Mouse (Mus musculus): ENCODE results near the gene Ppp4c. TPM values are rescaled to one million over a fixed set of nuclear protein-coding genes. Genes with fewer than 3 reads are reported as not detected.

Ppp4c gene
- 75.4 and 77.7 TPM in 2 replicates for polyA plus RNA-seq (2012; rRNA removed)

- TF ChIP-seq POLR2A (IDR thresholded peaks at IDR 0.05; ENCODE audit: extremely low read depth, insufficient read depth, low read length) (peak; percentile 84), CTCF (IDR thresholded peaks at IDR 0.05; ENCODE audit: extremely low read depth, insufficient read depth, low read length) (no peak)
- Histone ChIP-seq H3K4me1 (ENCODE audit: control insufficient read depth, insufficient read depth, low read length) (peaks cover 2% of the 10 kb centered on the region; the same call in 1 of the 2 replicates), H3K27ac (ENCODE audit: insufficient read depth, low read length) (peak within 1 kb of the TSS; percentile 19; the same call in 1 of the 2 replicates), H3K4me3 (ENCODE audit: insufficient read depth, low read length) (peak within 1 kb of the TSS; percentile 75)
Measured at GRCm38 (mm10) chr7:126791851-126792720, at the start of gene Ppp4c. Gene Ppp4c, minus strand, starts transcription at chr7:126792496.

GRCm38 (mm10) chr7:126833294-126833693, 41.0 kb upstream of the Ppp4c start:
- H3K4me3 ChIP-seq (ENCODE audit: insufficient read depth, low read length) = no peak overlapping the region
- no peaks in the 10 kb centered on the region for H3K4me1 ChIP-seq (ENCODE audit: control insufficient read depth, insufficient read depth, low read length)
- TF ChIP-seq CTCF (IDR thresholded peaks at IDR 0.05; ENCODE audit: extremely low read depth, insufficient read depth, low read length) (no peak), POLR2A (IDR thresholded peaks at IDR 0.05; ENCODE audit: extremely low read depth, insufficient read depth, low read length) (no peak)
- no peak overlapping the region for H3K27ac ChIP-seq (ENCODE audit: insufficient read depth, low read length)

- H3K4me1 ChIP-seq (ENCODE audit: control insufficient read depth, insufficient read depth, low read length) = no peaks in the 10 kb centered on the region
- no peak overlapping the region for H3K27ac ChIP-seq (ENCODE audit: insufficient read depth, low read length)
- TF ChIP-seq CTCF (IDR thresholded peaks at IDR 0.05; ENCODE audit: extremely low read depth, insufficient read depth, low read length) (peak; percentile 80), POLR2A (IDR thresholded peaks at IDR 0.05; ENCODE audit: extremely low read depth, insufficient read depth, low read length) (no peak)
- H3K4me3 ChIP-seq (ENCODE audit: insufficient read depth, low read length) = no peak overlapping the region
Measured at GRCm38 (mm10) chr7:126832036-126832598, 39.8 kb upstream of the Ppp4c start.

- Histone ChIP-seq H3K27ac (ENCODE audit: insufficient read depth, low read length) (no peak within 1 kb of the TSS), H3K4me3 (ENCODE audit: insufficient read depth, low read length) (no peak within 1 kb of the TSS), H3K4me1 (ENCODE audit: control insufficient read depth, insufficient read depth, low read length) (no peaks in the 10 kb centered on the region)
- TF ChIP-seq POLR2A (IDR thresholded peaks at IDR 0.05; ENCODE audit: extremely low read depth, insufficient read depth, low read length) (no peak), CTCF (IDR thresholded peaks at IDR 0.05; ENCODE audit: extremely low read depth, insufficient read depth, low read length) (no peak)
Measured at GRCm38 (mm10) chr7:126831539-126831938, 39.2 kb upstream of the Ppp4c start, which contains the start of gene 4930451I11Rik. Gene 4930451I11Rik, minus strand, starts transcription at chr7:126831639.

GRCm38 (mm10) chr7:126825952-126826351, 33.7 kb upstream of the Ppp4c start:
- Histone ChIP-seq H3K4me3 (ENCODE audit: insufficient read depth, low read length) (no peak overlapping the region), H3K4me1 (ENCODE audit: control insufficient read depth, insufficient read depth, low read length) (peaks cover 2% of the 10 kb centered on the region; the same call in 1 of the 2 replicates), H3K27ac (ENCODE audit: insufficient read depth, low read length) (no peak overlapping the region)
- TF ChIP-seq POLR2A (IDR thresholded peaks at IDR 0.05; ENCODE audit: extremely low read depth, insufficient read depth, low read length) = no peak

- Histone ChIP-seq H3K4me3 (ENCODE audit: insufficient read depth, low read length) (no peak overlapping the region), H3K4me1 (ENCODE audit: control insufficient read depth, insufficient read depth, low read length) (peaks cover 2% of the 10 kb centered on the region; the same call in 1 of the 2 replicates), H3K27ac (ENCODE audit: insufficient read depth, low read length) (no peak overlapping the region)
- TF ChIP-seq CTCF (IDR thresholded peaks at IDR 0.05; ENCODE audit: extremely low read depth, insufficient read depth, low read length) (no peak), POLR2A (IDR thresholded peaks at IDR 0.05; ENCODE audit: extremely low read depth, insufficient read depth, low read length) (no peak)
Measured at GRCm38 (mm10) chr7:126825403-126825802, 33.1 kb upstream of the Ppp4c start.

GRCm38 (mm10) chr7:126823940-126824339, 31.6 kb upstream of the Ppp4c start:
- TF ChIP-seq POLR2A (IDR thresholded peaks at IDR 0.05; ENCODE audit: extremely low read depth, insufficient read depth, low read length) (no peak), CTCF (IDR thresholded peaks at IDR 0.05; ENCODE audit: extremely low read depth, insufficient read depth, low read length) (no peak)
- Histone ChIP-seq H3K4me3 (ENCODE audit: insufficient read depth, low read length) (peak overlapping the region; percentile 91), H3K27ac (ENCODE audit: insufficient read depth, low read length) (no peak overlapping the region), H3K4me1 (ENCODE audit: control insufficient read depth, insufficient read depth, low read length) (peaks cover 2% of the 10 kb centered on the region; the same call in 1 of the 2 replicates)

GRCm38 (mm10) chr7:126823202-126823711, 31.0 kb upstream of the Ppp4c start:
- H3K27ac ChIP-seq (ENCODE audit: insufficient read depth, low read length) = no peak overlapping the region
- H3K4me3 ChIP-seq (ENCODE audit: insufficient read depth, low read length) = peak overlapping the region; percentile 91
- H3K4me1 ChIP-seq (ENCODE audit: control insufficient read depth, insufficient read depth, low read length) = peaks cover 2% of the 10 kb centered on the region; the same call in 1 of the 2 replicates
- TF ChIP-seq POLR2A (IDR thresholded peaks at IDR 0.05; ENCODE audit: extremely low read depth, insufficient read depth, low read length) = peak; percentile 71; the same call in 1 of the 2 replicates
- no peak for TF ChIP-seq CTCF (IDR thresholded peaks at IDR 0.05; ENCODE audit: extremely low read depth, insufficient read depth, low read length)

GRCm38 (mm10) chr7:126822741-126823140, 30.4 kb upstream of the Ppp4c start:
- TF ChIP-seq CTCF (IDR thresholded peaks at IDR 0.05; ENCODE audit: extremely low read depth, insufficient read depth, low read length) (no peak), POLR2A (IDR thresholded peaks at IDR 0.05; ENCODE audit: extremely low read depth, insufficient read depth, low read length) (0 out of 2 replicates have a peak, but pooled peaks have one; percentile 11)
- peak overlapping the region; percentile 91 for H3K4me3 ChIP-seq (ENCODE audit: insufficient read depth, low read length)
- peaks cover 2% of the 10 kb centered on the region; the same call in 1 of the 2 replicates for H3K4me1 ChIP-seq (ENCODE audit: control insufficient read depth, insufficient read depth, low read length)

More at GRCm38 (mm10) chr7:126822741-126823140, 30.4 kb upstream of the Ppp4c start:
- H3K27ac ChIP-seq (ENCODE audit: insufficient read depth, low read length) = 0 out of 2 replicates have a peak overlapping the region, but pooled peaks have one; percentile 31
